Mouse (Mus musculus) C2C12 (cell line): Measurements from ENCODE around the gene Kynu.

Source experiments
- CTCF ChIP-seq: IDR thresholded peaks from one replicate; pipeline ENCODE4 v1.5.1; 2011; ENCODE audit not compliant: control insufficient read depth, insufficient read depth, insufficient read length
- FOSL1 ChIP-seq: IDR thresholded peaks from one replicate; pipeline ENCODE4 v1.8.0; 2011; ENCODE audit warnings: mild to moderate bottlenecking, low read length; ENCODE audit not compliant: poor library complexity, insufficient read depth, severe bottlenecking

- no peak for TF ChIP-seq FOSL1
- no peak for TF ChIP-seq CTCF
Observed at GRCm38 (mm10) chr2:43534417-43534816, 20.7 kb upstream of the Kynu start.
